Mouse (Mus musculus): ENCODE results near the gene Mapkapk3. TPM values are rescaled to one million over a fixed set of nuclear protein-coding genes. Genes with fewer than 3 reads are reported as not detected.
A peak's percentile ranks its signal among the peaks of the same experiment; 100 is the strongest.

Mapkapk3 gene
- polyA plus RNA-seq, 1 experiment from 2014 or later = 3.9 TPM

- peaks cover 29% of the 10 kb centered on the region for H3K4me1 ChIP-seq
- no peak overlapping the region for H3K27ac ChIP-seq
- no peak overlapping the region for H3K4me2 ChIP-seq (replicated peaks)
- H3K9ac ChIP-seq = no peak overlapping the region
- H3K9me3 ChIP-seq (replicated peaks) = no peaks in the 10 kb centered on the region
- 88% methylated on average over 5 of the region's 5 CpGs for WGBS
- H3K36me3 ChIP-seq = no peaks in the 10 kb centered on the region
- no peak for ATAC-seq (ENCODE audit: low FRiP score)
- H3K27me3 ChIP-seq = no peaks in the 10 kb centered on the region
- H3K4me3 ChIP-seq = no peak overlapping the region
Observed at GRCm38 (mm10) chr9:107281241-107281987, 8.3 kb downstream of the Mapkapk3 start.

GRCm38 (mm10) chr9:107280322-107281027, 9.2 kb downstream of the Mapkapk3 start:
- WGBS = 45% methylated on average over 13 of the region's 13 CpGs
- H3K4me2 ChIP-seq (replicated peaks) = peak overlapping the region; percentile 29
- no peak for ATAC-seq (ENCODE audit: low FRiP score)
- peaks cover 29% of the 10 kb centered on the region for H3K4me1 ChIP-seq
- H3K9ac ChIP-seq = peak overlapping the region; percentile 32; the same call in 1 of the 2 replicates
- no peak overlapping the region for H3K4me3 ChIP-seq
- H3K9me3 ChIP-seq (replicated peaks) = no peaks in the 10 kb centered on the region
- H3K27ac ChIP-seq = peak overlapping the region; percentile 26; the same call in 1 of the 2 replicates
- no peaks in the 10 kb centered on the region for H3K27me3 ChIP-seq
- no peaks in the 10 kb centered on the region for H3K36me3 ChIP-seq

- no peaks in the 10 kb centered on the region for H3K27me3 ChIP-seq
- peak; percentile 38; the same call in 1 of the 2 replicates for ATAC-seq (ENCODE audit: low FRiP score)
- H3K27ac ChIP-seq = peak overlapping the region; percentile 26; the same call in 1 of the 2 replicates
- 23% methylated on average over 16 of the region's 16 CpGs for WGBS
- no peaks in the 10 kb centered on the region for H3K36me3 ChIP-seq
- H3K4me1 ChIP-seq = peaks cover 25% of the 10 kb centered on the region
- no peak overlapping the region for H3K4me3 ChIP-seq
- H3K4me2 ChIP-seq (replicated peaks) = peak overlapping the region; percentile 29
- H3K9me3 ChIP-seq (replicated peaks) = no peaks in the 10 kb centered on the region
- H3K9ac ChIP-seq = peak overlapping the region; percentile 32; the same call in 1 of the 2 replicates
Observed at GRCm38 (mm10) chr9:107279378-107280321, 10.0 kb downstream of the Mapkapk3 start.

- ATAC-seq (ENCODE audit: low FRiP score) = peak; percentile 59; the same call in 1 of the 2 replicates
- H3K4me3 ChIP-seq = no peak overlapping the region
- no peak overlapping the region; the same call in 1 of the 2 replicates for H3K4me2 ChIP-seq (replicated peaks)
- H3K27ac ChIP-seq = no peak overlapping the region
- H3K9me3 ChIP-seq (replicated peaks) = no peaks in the 10 kb centered on the region
- H3K36me3 ChIP-seq = no peaks in the 10 kb centered on the region
- H3K9ac ChIP-seq = no peak overlapping the region
- peaks cover 25% of the 10 kb centered on the region for H3K4me1 ChIP-seq
- H3K27me3 ChIP-seq = no peaks in the 10 kb centered on the region
- WGBS = 47% methylated on average over 8 of the region's 8 CpGs
Observed at GRCm38 (mm10) chr9:107278527-107279377, 10.9 kb downstream of the Mapkapk3 start.

GRCm38 (mm10) chr9:107278126-107278525, 11.6 kb downstream of the Mapkapk3 start:
- no peaks in the 10 kb centered on the region for H3K9me3 ChIP-seq (replicated peaks)
- H3K4me3 ChIP-seq = no peak overlapping the region
- no peaks in the 10 kb centered on the region for H3K36me3 ChIP-seq
- peaks cover 25% of the 10 kb centered on the region for H3K4me1 ChIP-seq
- no peaks in the 10 kb centered on the region for H3K27me3 ChIP-seq
- whole genome bisulfite sequencing = 52% methylated on average over 4 of the region's 4 CpGs
- ATAC-seq (ENCODE audit: low FRiP score) = no peak
- no peak overlapping the region for H3K4me2 ChIP-seq (replicated peaks)
- H3K27ac ChIP-seq = no peak overlapping the region
- H3K9ac ChIP-seq = no peak overlapping the region

GRCm38 (mm10) chr9:107277603-107278002, 12.1 kb downstream of the Mapkapk3 start:
- Histone ChIP-seq H3K9ac (no peak overlapping the region), H3K4me3 (no peak overlapping the region), H3K36me3 (no peaks in the 10 kb centered on the region), H3K4me2 (replicated peaks) (no peak overlapping the region), H3K27ac (no peak overlapping the region), H3K4me1 (peaks cover 25% of the 10 kb centered on the region), H3K9me3 (replicated peaks) (no peaks in the 10 kb centered on the region), H3K27me3 (no peaks in the 10 kb centered on the region)
- no peak for ATAC-seq (ENCODE audit: low FRiP score)
- WGBS = 75% methylated on average over 7 of the region's 7 CpGs

GRCm38 (mm10) chr9:107275710-107276109, 14.0 kb downstream of the Mapkapk3 start:
- H3K27ac ChIP-seq = no peak overlapping the region
- 90% methylated on average over 5 of the region's 5 CpGs for WGBS
- ATAC-seq (ENCODE audit: low FRiP score) = no peak

GRCm38 (mm10) chr9:107274751-107275150, 14.9 kb downstream of the Mapkapk3 start:
- ATAC-seq (ENCODE audit: low FRiP score) = no peak
- Histone ChIP-seq H3K27me3 (no peaks in the 10 kb centered on the region), H3K4me2 (replicated peaks) (no peak overlapping the region), H3K27ac (no peak overlapping the region), H3K36me3 (no peaks in the 10 kb centered on the region), H3K4me1 (peaks cover 15% of the 10 kb centered on the region), H3K4me3 (no peak overlapping the region), H3K9me3 (replicated peaks) (no peaks in the 10 kb centered on the region), H3K9ac (no peak overlapping the region)
- WGBS = 80% methylated on average over 6 of the region's 6 CpGs

More at GRCm38 (mm10) chr9:107275710-107276109, 14.0 kb downstream of the Mapkapk3 start:
- H3K4me1 ChIP-seq = peaks cover 24% of the 10 kb centered on the region
- no peak overlapping the region for H3K4me2 ChIP-seq (replicated peaks)
- no peaks in the 10 kb centered on the region for H3K36me3 ChIP-seq
- no peak overlapping the region for H3K4me3 ChIP-seq
- H3K9ac ChIP-seq = no peak overlapping the region
- no peaks in the 10 kb centered on the region for H3K27me3 ChIP-seq
- no peaks in the 10 kb centered on the region for H3K9me3 ChIP-seq (replicated peaks)

- H3K27ac ChIP-seq = no peak overlapping the region
- no peak overlapping the region for H3K4me2 ChIP-seq (replicated peaks)
- H3K36me3 ChIP-seq = no peaks in the 10 kb centered on the region
- no peak overlapping the region for H3K9ac ChIP-seq
- H3K4me1 ChIP-seq = no peaks in the 10 kb centered on the region
- WGBS = 72% methylated on average over 10 of the region's 10 CpGs
- H3K9me3 ChIP-seq (replicated peaks) = no peaks in the 10 kb centered on the region
- H3K27me3 ChIP-seq = no peaks in the 10 kb centered on the region
- no peak for ATAC-seq (ENCODE audit: low FRiP score)
- H3K4me3 ChIP-seq = no peak overlapping the region
Observed at GRCm38 (mm10) chr9:107273184-107273583, 16.5 kb downstream of the Mapkapk3 start.

GRCm38 (mm10) chr9:107272284-107272683, 17.4 kb downstream of the Mapkapk3 start:
- no peak for ATAC-seq (ENCODE audit: low FRiP score)
- WGBS = 77% methylated on average over 4 of the region's 4 CpGs
- Histone ChIP-seq H3K4me1 (no peaks in the 10 kb centered on the region), H3K27ac (no peak overlapping the region), H3K27me3 (no peaks in the 10 kb centered on the region), H3K9ac (no peak overlapping the region), H3K9me3 (replicated peaks) (no peaks in the 10 kb centered on the region), H3K4me2 (replicated peaks) (no peak overlapping the region), H3K36me3 (no peaks in the 10 kb centered on the region), H3K4me3 (no peak overlapping the region)

GRCm38 (mm10) chr9:107271177-107271938, 18.3 kb downstream of the Mapkapk3 start:
- Histone ChIP-seq H3K4me2 (replicated peaks) (no peak overlapping the region), H3K9ac (no peak overlapping the region), H3K9me3 (replicated peaks) (no peaks in the 10 kb centered on the region), H3K36me3 (no peaks in the 10 kb centered on the region), H3K27me3 (no peaks in the 10 kb centered on the region), H3K4me1 (no peaks in the 10 kb centered on the region), H3K27ac (no peak overlapping the region), H3K4me3 (no peak overlapping the region)
- 83% methylated on average over 7 of the region's 7 CpGs for WGBS
- no peak for ATAC-seq (ENCODE audit: low FRiP score)
